Mouse (Mus musculus): ENCODE results near the gene Map1lc3a. TPM values are rescaled to one million over a fixed set of nuclear protein-coding genes. Genes with fewer than 3 reads are reported as not detected.

Gene Map1lc3a
- polyA plus RNA-seq, 1 experiment, result 443 TPM

GRCm38 (mm10) chr2:155248206-155248605, 27.9 kb upstream of the Map1lc3a start:
- no peak for DNase-seq
- TF ChIP-seq CTCF (IDR thresholded peaks at IDR 0.05; ENCODE audit: borderline replicate concordance, insufficient read depth, low read depth, low read length) (no peak), POLR2A (IDR thresholded peaks at IDR 0.05; ENCODE audit: borderline replicate concordance, insufficient read depth, low read length) (no peak)
- WGBS, result 79% methylated on average over 1 of the region's 1 CpGs
- Histone ChIP-seq H3K27me3 (ENCODE audit: control insufficient read depth, insufficient read depth, low read length) (no peaks in the 10 kb centered on the region), H3K27ac (ENCODE audit: insufficient read depth, low read length) (no peak overlapping the region), H3K4me3 (replicated peaks; ENCODE audit: insufficient read depth, low read depth, low read length) (no peak overlapping the region), H3K4me1 (ENCODE audit: control insufficient read depth, insufficient read depth, low read length) (peaks cover 11% of the 10 kb centered on the region)

- no peak for DNase-seq
- Histone ChIP-seq H3K27ac (ENCODE audit: insufficient read depth, low read length) (no peak overlapping the region), H3K4me3 (replicated peaks; ENCODE audit: insufficient read depth, low read depth, low read length) (no peak overlapping the region), H3K4me1 (ENCODE audit: control insufficient read depth, insufficient read depth, low read length) (peaks cover 7% of the 10 kb centered on the region), H3K27me3 (ENCODE audit: control insufficient read depth, insufficient read depth, low read length) (no peaks in the 10 kb centered on the region)
- WGBS, result 80% methylated on average over 2 of the region's 2 CpGs
- no peak for TF ChIP-seq POLR2A (IDR thresholded peaks at IDR 0.05; ENCODE audit: borderline replicate concordance, insufficient read depth, low read length)
- no peak for TF ChIP-seq CTCF (IDR thresholded peaks at IDR 0.05; ENCODE audit: borderline replicate concordance, insufficient read depth, low read depth, low read length)
Measured at GRCm38 (mm10) chr2:155248718-155249117, 27.4 kb upstream of the Map1lc3a start.

DNA sequence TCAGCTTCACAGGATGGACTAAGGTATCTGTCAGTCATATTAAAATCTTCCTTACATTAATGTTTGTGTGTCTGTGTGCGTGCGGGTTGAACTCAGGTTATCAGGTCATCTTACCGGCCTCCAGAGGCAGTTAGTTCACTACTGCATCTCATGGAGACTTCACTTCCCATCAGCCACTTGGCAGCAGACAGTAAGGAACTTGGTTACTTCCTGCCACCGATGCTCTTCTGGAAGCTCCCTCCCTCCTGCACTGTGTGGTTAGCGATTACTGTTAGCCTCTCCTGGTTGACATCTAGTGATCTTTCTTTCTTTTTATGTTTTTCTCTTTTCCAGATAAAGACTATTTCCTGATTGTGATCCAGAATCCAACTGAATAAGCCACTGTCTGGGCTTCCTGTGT, 26.5 kb upstream of the Map1lc3a start:
- peaks cover 5% of the 10 kb centered on the region for H3K4me1 ChIP-seq (ENCODE audit: control insufficient read depth, insufficient read depth, low read length)
- no peak overlapping the region for H3K4me3 ChIP-seq (replicated peaks; ENCODE audit: insufficient read depth, low read depth, low read length)
- TF ChIP-seq CTCF (IDR thresholded peaks at IDR 0.05; ENCODE audit: borderline replicate concordance, insufficient read depth, low read depth, low read length), result no peak
- no peak for TF ChIP-seq POLR2A (IDR thresholded peaks at IDR 0.05; ENCODE audit: borderline replicate concordance, insufficient read depth, low read length)
- 96% methylated on average over 5 of the region's 5 CpGs for WGBS
- no peaks in the 10 kb centered on the region for H3K27me3 ChIP-seq (ENCODE audit: control insufficient read depth, insufficient read depth, low read length)
- DNase-seq, result no peak
- no peak overlapping the region for H3K27ac ChIP-seq (ENCODE audit: insufficient read depth, low read length)

- Histone ChIP-seq H3K27ac (ENCODE audit: insufficient read depth, low read length) (no peak overlapping the region), H3K4me3 (replicated peaks; ENCODE audit: insufficient read depth, low read depth, low read length) (no peak overlapping the region), H3K27me3 (ENCODE audit: control insufficient read depth, insufficient read depth, low read length) (no peaks in the 10 kb centered on the region), H3K4me1 (ENCODE audit: control insufficient read depth, insufficient read depth, low read length) (no peaks in the 10 kb centered on the region)
- 89% methylated on average over 6 of the region's 6 CpGs for WGBS
- TF ChIP-seq POLR2A (IDR thresholded peaks at IDR 0.05; ENCODE audit: borderline replicate concordance, insufficient read depth, low read length) (no peak), CTCF (IDR thresholded peaks at IDR 0.05; ENCODE audit: borderline replicate concordance, insufficient read depth, low read depth, low read length) (no peak)
- peak in 1 of 2 experiments; percentile 1 for DNase-seq
Measured at GRCm38 (mm10) chr2:155265526-155265925, 10.6 kb upstream of the Map1lc3a start.

DNA sequence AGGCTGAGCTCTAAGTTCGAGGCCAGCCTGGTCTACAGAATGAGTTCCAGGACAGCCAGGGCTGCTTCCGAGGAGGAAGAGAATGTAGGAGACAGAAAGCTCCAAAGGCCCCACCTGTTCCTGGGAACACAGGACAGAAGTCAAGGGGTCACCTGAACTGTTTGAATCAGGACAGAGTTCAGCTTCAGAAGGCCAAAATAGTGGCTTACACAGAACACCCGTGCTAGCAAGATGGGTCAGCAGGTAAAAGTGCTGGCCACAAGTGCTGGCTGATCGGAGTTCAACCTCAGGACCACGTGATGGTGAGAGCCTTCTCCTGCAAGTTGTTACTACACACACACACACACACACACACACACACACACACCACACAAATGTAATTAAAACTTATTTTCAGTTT, 9.2 kb upstream of the Map1lc3a start:
- TF ChIP-seq CTCF (IDR thresholded peaks at IDR 0.05; ENCODE audit: borderline replicate concordance, insufficient read depth, low read depth, low read length) (no peak), POLR2A (IDR thresholded peaks at IDR 0.05; ENCODE audit: borderline replicate concordance, insufficient read depth, low read length) (no peak)
- H3K27me3 ChIP-seq (ENCODE audit: control insufficient read depth, insufficient read depth, low read length), result no peaks in the 10 kb centered on the region
- 81% methylated on average over 5 of the region's 5 CpGs for WGBS
- no peak overlapping the region for H3K4me3 ChIP-seq (replicated peaks; ENCODE audit: insufficient read depth, low read depth, low read length)
- no peaks in the 10 kb centered on the region for H3K4me1 ChIP-seq (ENCODE audit: control insufficient read depth, insufficient read depth, low read length)
- DNase-seq, result peak in 1 of 2 experiments; percentile 1
- H3K27ac ChIP-seq (ENCODE audit: insufficient read depth, low read length), result no peak overlapping the region

DNA sequence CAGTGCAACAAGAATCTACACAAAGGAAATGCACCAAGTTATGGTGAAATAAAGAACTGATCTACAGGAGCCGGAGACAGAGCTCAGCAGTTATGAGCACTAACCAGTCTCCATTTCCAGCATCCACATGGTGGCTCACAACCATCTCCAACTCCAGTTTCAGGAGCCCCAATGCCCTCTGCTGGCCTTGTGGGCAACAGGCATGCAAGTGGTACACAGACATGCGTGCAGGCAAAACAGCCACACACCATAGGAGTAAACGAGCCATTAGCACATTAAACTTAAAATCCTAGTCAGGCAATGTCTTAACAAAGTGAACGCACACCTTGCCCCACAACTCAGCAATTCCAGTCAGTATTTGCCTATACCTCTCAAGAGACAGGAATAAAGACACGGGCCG, 4.1 kb upstream of the Map1lc3a start:
- Histone ChIP-seq H3K4me3 (replicated peaks; ENCODE audit: insufficient read depth, low read depth, low read length) (no peak overlapping the region), H3K27me3 (ENCODE audit: control insufficient read depth, insufficient read depth, low read length) (no peaks in the 10 kb centered on the region), H3K27ac (ENCODE audit: insufficient read depth, low read length) (no peak overlapping the region), H3K4me1 (ENCODE audit: control insufficient read depth, insufficient read depth, low read length) (no peaks in the 10 kb centered on the region)
- no peak for DNase-seq
- TF ChIP-seq POLR2A (IDR thresholded peaks at IDR 0.05; ENCODE audit: borderline replicate concordance, insufficient read depth, low read length) (no peak), CTCF (IDR thresholded peaks at IDR 0.05; ENCODE audit: borderline replicate concordance, insufficient read depth, low read depth, low read length) (peak; percentile 16; the same call in 1 of the 2 replicates)
- WGBS, result 84% methylated on average over 6 of the region's 6 CpGs

DNA sequence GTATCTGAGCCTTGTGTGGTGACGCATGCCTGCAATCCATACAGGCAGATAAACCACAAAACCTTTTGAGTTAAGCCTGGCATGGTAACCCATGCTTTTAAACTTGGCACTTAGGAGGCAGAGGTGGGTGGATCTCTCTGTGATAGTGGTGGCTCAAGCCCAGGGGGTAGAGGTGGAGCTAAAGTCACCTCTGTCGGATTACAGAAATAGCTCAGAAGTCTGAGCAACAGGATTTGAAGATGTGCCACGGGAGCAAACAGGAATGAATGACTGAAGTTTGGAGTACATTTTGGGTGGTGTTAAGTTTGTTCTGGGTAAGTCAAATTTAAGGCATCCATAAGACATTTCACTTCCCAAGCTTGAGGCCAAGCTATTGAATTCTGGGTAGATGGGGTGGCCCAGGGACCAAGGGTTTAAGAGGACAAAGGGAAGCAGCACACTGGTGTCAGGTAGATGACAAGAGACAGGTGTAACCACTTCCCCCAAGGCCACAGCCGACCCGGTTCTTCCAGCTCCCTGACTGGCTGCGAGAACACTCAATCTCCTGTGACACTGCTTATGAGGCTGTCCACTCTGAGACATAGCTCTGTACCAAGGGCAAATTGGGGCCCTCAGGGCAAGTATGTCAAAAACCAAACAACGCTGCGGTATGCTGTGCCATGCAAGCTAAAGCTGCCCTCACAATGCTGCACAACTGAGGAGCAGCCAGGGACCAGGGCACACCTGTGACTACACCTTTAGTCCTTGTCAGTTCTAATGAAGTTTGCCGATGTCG, 3.5 kb upstream of the Map1lc3a start:
- 79% methylated on average over 10 of the region's 10 CpGs for WGBS
- Histone ChIP-seq H3K4me3 (replicated peaks; ENCODE audit: insufficient read depth, low read depth, low read length) (no peak overlapping the region), H3K4me1 (ENCODE audit: control insufficient read depth, insufficient read depth, low read length) (peaks cover 3% of the 10 kb centered on the region; the same call in 1 of the 2 replicates), H3K27me3 (ENCODE audit: control insufficient read depth, insufficient read depth, low read length) (no peaks in the 10 kb centered on the region), H3K27ac (ENCODE audit: insufficient read depth, low read length) (no peak overlapping the region)
- DNase-seq, result peak; percentile 10 to 33
- no peak for TF ChIP-seq POLR2A (IDR thresholded peaks at IDR 0.05; ENCODE audit: borderline replicate concordance, insufficient read depth, low read length)
- no peak for TF ChIP-seq CTCF (IDR thresholded peaks at IDR 0.05; ENCODE audit: borderline replicate concordance, insufficient read depth, low read depth, low read length)

GRCm38 (mm10) chr2:155273603-155274002, 2.5 kb upstream of the Map1lc3a start:
- H3K4me3 ChIP-seq (replicated peaks; ENCODE audit: insufficient read depth, low read depth, low read length), result no peak overlapping the region
- H3K4me1 ChIP-seq (ENCODE audit: control insufficient read depth, insufficient read depth, low read length), result peaks cover 12% of the 10 kb centered on the region
- peak in 1 of 2 experiments; percentile 3 for DNase-seq
- H3K27ac ChIP-seq (ENCODE audit: insufficient read depth, low read length), result no peak overlapping the region
- H3K27me3 ChIP-seq (ENCODE audit: control insufficient read depth, insufficient read depth, low read length), result no peaks in the 10 kb centered on the region
- WGBS, result 89% methylated on average over 8 of the region's 8 CpGs
- TF ChIP-seq POLR2A (IDR thresholded peaks at IDR 0.05; ENCODE audit: borderline replicate concordance, insufficient read depth, low read length), result no peak
- no peak for TF ChIP-seq CTCF (IDR thresholded peaks at IDR 0.05; ENCODE audit: borderline replicate concordance, insufficient read depth, low read depth, low read length)

Measured in cerebellum, adult 2 months (tissue).